Mouse (Mus musculus): ENCODE results near the gene Nlrp4f. TPM values are rescaled to one million over a fixed set of nuclear protein-coding genes. Genes with fewer than 3 reads are reported as not detected.

Nlrp4f gene
- polyA plus RNA-seq, 1 experiment from 2014 or later = not detected

Other genes starting within 250 kb of the Nlrp4f start
- not detected in 2 replicates for gene Spata31d1c, start 172.9 kb downstream of the Nlrp4f start, polyA plus RNA-seq (2014; fragmentation: Nextera tagmentation; extraction: Ambion mirVana)
- not detected in 2 replicates for gene Prss47, start 153.2 kb downstream of the Nlrp4f start, polyA plus RNA-seq (2014; fragmentation: Nextera tagmentation; extraction: Ambion mirVana)
- 55.6 and 56.7 TPM in 2 replicates for gene Mfsd14b, start 93.0 kb downstream of the Nlrp4f start, polyA plus RNA-seq (2014; fragmentation: Nextera tagmentation; extraction: Ambion mirVana)
- not detected in 2 replicates for gene Olfr465-ps1, start 67.9 kb downstream of the Nlrp4f start, polyA plus RNA-seq (2014; fragmentation: Nextera tagmentation; extraction: Ambion mirVana)
- not detected in 2 replicates for gene Olfr466, start 55.7 kb downstream of the Nlrp4f start, polyA plus RNA-seq (2014; fragmentation: Nextera tagmentation; extraction: Ambion mirVana)
- 0.15 TPM in 1 of 2 replicates, not detected in the other for gene Gm10775, start 53.6 kb upstream of the Nlrp4f start, polyA plus RNA-seq (2014; fragmentation: Nextera tagmentation; extraction: Ambion mirVana)
- gene Zfp369, start 72.8 kb upstream of the Nlrp4f start, polyA plus RNA-seq (2014; fragmentation: Nextera tagmentation; extraction: Ambion mirVana) = 17.1 and 18.2 TPM in 2 replicates